Mouse (Mus musculus) embryonic facial prominence, embryonic 13.5 days (tissue): ENCODE data around the gene Ooep. TPM values are rescaled to one million over a fixed set of nuclear protein-coding genes. Genes with fewer than 3 reads are reported as not detected.
"Not testable (repeated sequence)": the region's sequence is repeated elsewhere in the genome, so short reads cannot be mapped to it uniquely, and the experiment has no call there.

Experiments used
- ATAC-seq: fragments of 200-750 bp; cut with Nextera tagmentation; 2 replicates; pipeline ENCODE4 v1.8.0; 2017; ENCODE audit warnings: low read depth; ENCODE audit not compliant: insufficient number of reproducible peaks, insufficient read depth, low FRiP score, low TSS enrichment
- H3K27ac ChIP-seq: fragments of 300-500 bp; sonication (generic); 2 replicates; pipeline ENCODE4 v1.5.1; 2015; ENCODE audit warnings: moderate library complexity, mild to moderate bottlenecking, inconsistent platforms
- H3K27me3 ChIP-seq: fragments of 300-500 bp; sonication (generic); 2 replicates; pipeline ENCODE4 v1.6.1; 2015; ENCODE audit warnings: mild to moderate bottlenecking, inconsistent platforms
- H3K36me3 ChIP-seq: fragments of 300-500 bp; sonication (generic); 2 replicates; pipeline ENCODE4 v1.6.1; 2015; ENCODE audit warnings: mild to moderate bottlenecking, inconsistent platforms
- H3K4me1 ChIP-seq: fragments of 300-500 bp; sonication (generic); 2 replicates; pipeline ENCODE4 v1.6.1; 2015; ENCODE audit warnings: inconsistent platforms
- H3K4me2 ChIP-seq: fragments of 300-500 bp; sonication (generic); 2 replicates; pipeline ENCODE4 v1.6.1; 2015; ENCODE audit warnings: moderate library complexity, mild to moderate bottlenecking, inconsistent platforms
- H3K4me3 ChIP-seq: fragments of 300-500 bp; sonication (generic); 2 replicates; pipeline ENCODE4 v1.5.1; 2015; ENCODE audit warnings: mild to moderate bottlenecking, inconsistent platforms
- H3K9ac ChIP-seq: fragments of 300-500 bp; sonication (generic); 2 replicates; pipeline ENCODE4 v1.6.1; 2015; ENCODE audit warnings: mild to moderate bottlenecking, inconsistent platforms
- H3K9me3 ChIP-seq: fragments of 300-500 bp; sonication (generic); 2 replicates; pipeline ENCODE4 v1.6.1; 2016; ENCODE audit warnings: inconsistent platforms
- WGBS: fragments of 180-500 bp; shearing (Covaris S2); methylation state at CpG from one replicate; pipeline ENCODE4 v1.1.7; 2015; ENCODE audit warnings: mixed read lengths; 5-methylcytosine and 5-hydroxymethylcytosine counted together
- polyA plus RNA-seq: library from polyadenylated mRNA; unstranded; fragments of >200 nt; fragmentation: Nextera tagmentation; extraction: Ambion mirVana; gene quantifications from 2 replicates; pipeline ENCODE4 v1.2.1, GENCODE M21; 2015

Gene Ooep
- polyA plus RNA-seq, 1 experiment from 2014 or later: 2.8 TPM

DNA sequence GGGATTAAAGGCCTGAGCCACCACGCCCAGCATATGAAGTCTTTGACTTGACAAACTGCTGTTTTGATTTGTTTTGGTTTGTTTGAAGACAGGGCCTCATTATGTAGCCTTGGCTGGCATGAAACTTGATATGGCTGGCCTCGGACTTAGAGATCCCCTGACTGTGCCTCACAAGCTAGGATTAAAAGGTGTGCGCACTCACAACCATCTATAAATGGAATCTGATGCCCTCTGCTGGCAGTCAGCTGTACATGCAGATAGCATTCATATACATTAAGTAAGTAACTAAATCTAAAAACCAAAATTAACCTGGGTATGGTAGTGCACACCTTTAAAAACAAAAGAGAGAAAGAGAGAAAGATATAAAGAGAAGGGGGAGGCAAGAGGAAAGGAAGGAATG, 7.4 kb upstream of the Ooep start:
- Histone ChIP-seq H3K27ac (no peak overlapping the region), H3K4me3 (no peak overlapping the region), H3K4me1 (no peaks in the 10 kb centered on the region), H3K36me3 (no peaks in the 10 kb centered on the region), H3K4me2 (no peak overlapping the region), H3K9me3 (no peaks in the 10 kb centered on the region), H3K27me3 (no peaks in the 10 kb centered on the region), H3K9ac (no peak overlapping the region)
- 42% methylated on average over 3 of the region's 3 CpGs for WGBS
- ATAC-seq: no peak

DNA sequence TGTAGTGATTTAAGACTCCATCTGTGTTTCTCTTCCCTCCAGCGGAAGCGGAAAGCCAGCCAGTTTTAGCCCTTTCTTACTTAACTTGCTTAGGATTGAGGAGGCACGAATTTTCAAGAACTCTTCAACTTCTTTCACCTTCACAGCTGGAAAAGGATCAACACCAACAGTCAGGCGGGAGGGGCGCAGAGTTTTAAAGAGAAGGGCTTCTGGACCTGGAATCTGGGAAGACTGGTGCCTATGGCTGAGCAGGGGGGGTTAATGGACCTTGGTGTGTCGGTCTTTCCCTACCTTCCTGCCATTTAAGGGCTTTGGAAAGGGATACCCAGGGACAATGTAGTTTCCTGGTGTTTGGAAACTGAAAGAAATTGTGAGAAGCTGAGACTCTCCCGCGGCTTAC, 979 bp downstream of the Ooep start:
- no peaks in the 10 kb centered on the region for H3K36me3 ChIP-seq
- H3K27me3 ChIP-seq: peaks cover 12% of the 10 kb centered on the region
- H3K4me2 ChIP-seq: peak overlapping the region; percentile 79
- no peaks in the 10 kb centered on the region for H3K9me3 ChIP-seq
- WGBS: 33% methylated on average over 8 of the region's 8 CpGs
- H3K9ac ChIP-seq: peak overlapping the region; percentile 64; the same call in 1 of the 2 replicates
- no peak overlapping the region for H3K27ac ChIP-seq
- peaks cover 12% of the 10 kb centered on the region for H3K4me1 ChIP-seq
- no peak for ATAC-seq
- H3K4me3 ChIP-seq: peak overlapping the region; percentile 44

DNA sequence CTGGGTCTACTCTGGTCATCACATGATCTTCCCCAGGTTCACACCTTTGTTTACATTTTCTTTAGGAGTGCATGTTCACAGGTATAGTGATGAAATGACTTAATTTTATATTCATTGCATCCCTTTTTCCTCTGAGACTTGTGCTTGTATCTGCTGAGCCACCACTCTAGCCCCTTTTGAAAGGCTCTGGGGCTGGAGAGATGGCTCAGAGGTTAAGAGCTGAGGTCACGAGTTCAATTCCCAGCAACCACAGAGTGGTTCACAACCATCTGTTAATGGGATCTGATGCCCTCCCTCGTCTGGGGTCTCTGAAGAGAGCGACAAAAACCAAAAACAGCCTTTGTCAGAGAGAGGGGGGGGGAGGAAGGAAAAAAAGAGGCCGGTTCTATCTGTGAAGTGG, 3.0 kb downstream of the Ooep start:
- H3K4me1 ChIP-seq: peaks cover 12% of the 10 kb centered on the region
- H3K36me3 ChIP-seq: no peaks in the 10 kb centered on the region
- H3K9ac ChIP-seq: no peak overlapping the region
- no peak overlapping the region for H3K4me3 ChIP-seq
- no peak for ATAC-seq
- no peaks in the 10 kb centered on the region for H3K9me3 ChIP-seq
- H3K27ac ChIP-seq: no peak overlapping the region
- WGBS: 61% methylated on average over 4 of the region's 4 CpGs
- no peak overlapping the region for H3K4me2 ChIP-seq
- peaks cover 12% of the 10 kb centered on the region for H3K27me3 ChIP-seq

DNA sequence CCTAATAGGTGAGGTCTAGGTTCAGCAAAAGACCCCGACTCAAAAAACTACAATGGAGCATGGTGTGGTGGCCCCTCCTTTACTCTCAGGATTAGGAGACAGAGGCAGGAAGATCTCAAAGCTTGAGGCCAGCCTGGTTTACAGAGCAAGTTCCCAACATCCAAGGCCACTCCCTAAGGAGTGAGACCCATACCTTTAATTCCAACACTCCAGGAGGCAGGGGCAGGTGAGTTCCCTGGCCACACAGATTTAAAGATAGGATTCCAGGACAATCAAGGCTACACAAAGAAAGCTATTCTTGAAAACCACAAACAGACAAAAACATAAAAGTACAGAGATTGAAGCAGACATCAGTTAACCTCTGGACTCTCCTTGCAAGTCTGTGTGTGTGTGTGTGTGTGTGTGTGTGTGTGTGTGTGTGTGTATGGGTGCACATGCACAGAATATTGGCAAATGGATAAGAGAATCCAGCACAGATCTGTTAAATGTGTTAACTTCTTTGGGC, 3.6 kb downstream of the Ooep start:
- Histone ChIP-seq H3K27me3 (peaks cover 10% of the 10 kb centered on the region), H3K4me1 (peaks cover 12% of the 10 kb centered on the region), H3K9ac (no peak overlapping the region), H3K4me2 (no peak overlapping the region), H3K36me3 (no peaks in the 10 kb centered on the region), H3K9me3 (no peaks in the 10 kb centered on the region), H3K4me3 (no peak overlapping the region), H3K27ac (no peak overlapping the region)
- WGBS: 61% methylated on average over 1 of the region's 1 CpGs
- ATAC-seq: no peak

DNA sequence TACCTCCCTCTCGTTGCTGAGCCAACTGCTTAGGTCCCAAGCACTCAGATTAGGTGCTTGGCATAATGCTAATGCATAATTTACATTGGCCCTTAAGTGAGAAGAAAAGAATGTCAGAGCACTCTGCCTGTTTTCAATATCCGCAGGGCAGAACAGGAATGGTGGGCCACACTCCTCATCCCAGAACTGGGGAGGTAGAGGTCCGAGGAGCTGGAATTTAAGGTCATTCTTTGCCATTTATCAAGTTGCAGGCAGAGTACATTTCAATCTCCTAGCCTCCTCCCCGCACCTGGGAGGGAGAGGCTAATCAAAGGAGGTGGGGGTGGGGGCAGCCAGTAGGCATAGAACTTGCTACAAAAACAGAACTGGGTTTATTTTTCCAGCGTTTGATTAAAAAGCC, 4.1 kb downstream of the Ooep start:
- peaks cover 5% of the 10 kb centered on the region for H3K27me3 ChIP-seq
- no peak for ATAC-seq
- no peaks in the 10 kb centered on the region for H3K9me3 ChIP-seq
- H3K27ac ChIP-seq: no peak overlapping the region
- no peak overlapping the region for H3K4me2 ChIP-seq
- H3K4me3 ChIP-seq: no peak overlapping the region
- peaks cover 12% of the 10 kb centered on the region for H3K4me1 ChIP-seq
- no peaks in the 10 kb centered on the region for H3K36me3 ChIP-seq
- H3K9ac ChIP-seq: no peak overlapping the region
- 52% methylated on average over 5 of the region's 5 CpGs for WGBS

DNA sequence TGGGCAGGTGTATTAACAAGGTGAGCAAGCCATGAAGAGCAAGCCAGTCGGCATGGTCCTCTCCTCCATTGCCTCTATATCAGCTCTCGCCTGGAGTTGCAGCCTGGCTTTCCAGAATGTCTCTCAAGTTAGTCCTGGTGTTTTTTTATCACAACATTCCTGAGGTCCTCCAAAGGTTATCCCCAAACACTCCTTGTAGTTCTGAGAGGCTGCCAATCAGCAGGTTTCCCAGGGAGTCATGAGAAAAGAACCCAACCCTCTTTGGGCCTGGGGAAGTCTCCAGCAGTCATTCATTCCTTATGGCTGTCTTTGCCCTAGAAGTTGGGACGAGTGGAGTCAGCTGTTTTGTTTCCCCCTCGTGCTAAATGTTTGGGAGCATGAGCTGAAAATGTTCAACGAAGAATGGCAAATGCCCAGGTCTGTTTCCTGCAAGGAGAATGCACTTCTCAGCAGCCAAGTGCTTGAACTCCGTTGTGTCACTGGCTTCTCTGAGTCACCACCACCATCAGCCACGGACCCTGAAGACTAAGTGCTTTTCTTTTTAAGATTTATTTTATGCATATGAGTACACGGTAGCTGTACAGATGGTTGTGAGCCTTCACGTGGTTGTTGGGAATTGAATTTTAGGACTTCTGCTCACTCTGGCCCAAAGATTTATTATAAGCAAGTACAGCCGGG, 5.6 kb downstream of the Ooep start:
- Histone ChIP-seq H3K27me3 (no peaks in the 10 kb centered on the region; the same call in 1 of the 2 replicates), H3K4me3 (no peak overlapping the region), H3K27ac (no peak overlapping the region), H3K9me3 (no peaks in the 10 kb centered on the region), H3K36me3 (no peaks in the 10 kb centered on the region), H3K4me2 (no peak overlapping the region), H3K4me1 (peaks cover 6% of the 10 kb centered on the region), H3K9ac (no peak overlapping the region)
- no peak for ATAC-seq
- WGBS: 83% methylated on average over 10 of the region's 10 CpGs

DNA sequence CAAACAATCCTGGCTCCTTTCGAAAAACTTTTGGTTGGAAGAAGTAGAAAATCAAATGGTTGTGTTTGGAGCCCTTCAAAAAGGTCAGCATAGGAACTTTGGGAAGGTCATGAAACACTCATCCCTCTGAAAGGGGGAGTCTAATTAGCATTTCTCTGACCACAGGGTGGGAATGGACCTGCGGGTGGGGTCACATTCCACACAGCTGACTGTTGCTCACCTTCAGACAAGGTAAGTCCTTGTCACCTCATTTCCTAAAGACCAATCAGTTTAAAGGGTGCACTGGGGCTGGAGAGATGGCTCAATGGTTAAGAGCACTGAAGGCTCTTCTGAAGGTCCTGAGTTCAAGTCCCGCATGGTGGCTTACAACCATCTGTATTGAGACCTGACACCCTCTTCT, 7.1 kb downstream of the Ooep start:
- 95% methylated on average over 3 of the region's 3 CpGs for WGBS
- no peaks in the 10 kb centered on the region for H3K4me1 ChIP-seq
- no peaks in the 10 kb centered on the region for H3K36me3 ChIP-seq
- no peak overlapping the region for H3K4me2 ChIP-seq
- H3K9me3 ChIP-seq: no peaks in the 10 kb centered on the region
- H3K27ac ChIP-seq: no peak overlapping the region
- no peak overlapping the region for H3K9ac ChIP-seq
- H3K27me3 ChIP-seq: no peaks in the 10 kb centered on the region
- no peak overlapping the region for H3K4me3 ChIP-seq
- ATAC-seq: no peak

DNA sequence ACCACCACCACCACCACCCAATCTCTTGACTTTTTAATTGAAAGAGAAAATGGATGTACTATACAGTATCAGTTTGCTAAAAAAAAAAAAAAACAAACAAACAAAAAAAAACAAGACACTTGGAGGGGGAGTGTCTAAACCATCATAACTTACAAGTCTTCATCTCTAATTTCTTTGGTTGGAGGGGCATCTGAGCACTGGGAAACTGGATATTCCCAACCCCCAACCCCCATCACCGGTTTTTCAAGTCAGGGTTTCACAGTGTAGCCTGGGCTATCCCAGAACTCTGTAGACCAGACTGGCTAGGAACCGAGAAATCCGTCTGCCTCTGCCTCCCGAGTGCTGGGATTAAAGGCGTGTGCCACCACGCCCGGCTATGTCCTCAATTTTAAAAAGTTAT, 8.7 kb downstream of the Ooep start:
- WGBS: 87% methylated on average over 7 of the region's 7 CpGs
- H3K36me3 ChIP-seq: no peaks in the 10 kb centered on the region
- no peaks in the 10 kb centered on the region for H3K27me3 ChIP-seq
- no peak for ATAC-seq
- no peak overlapping the region for H3K4me2 ChIP-seq
- no peak overlapping the region for H3K4me3 ChIP-seq
- H3K4me1 ChIP-seq: no peaks in the 10 kb centered on the region
- H3K27ac ChIP-seq: no peak overlapping the region
- H3K9me3 ChIP-seq: no peaks in the 10 kb centered on the region
- H3K9ac ChIP-seq: no peak overlapping the region

DNA sequence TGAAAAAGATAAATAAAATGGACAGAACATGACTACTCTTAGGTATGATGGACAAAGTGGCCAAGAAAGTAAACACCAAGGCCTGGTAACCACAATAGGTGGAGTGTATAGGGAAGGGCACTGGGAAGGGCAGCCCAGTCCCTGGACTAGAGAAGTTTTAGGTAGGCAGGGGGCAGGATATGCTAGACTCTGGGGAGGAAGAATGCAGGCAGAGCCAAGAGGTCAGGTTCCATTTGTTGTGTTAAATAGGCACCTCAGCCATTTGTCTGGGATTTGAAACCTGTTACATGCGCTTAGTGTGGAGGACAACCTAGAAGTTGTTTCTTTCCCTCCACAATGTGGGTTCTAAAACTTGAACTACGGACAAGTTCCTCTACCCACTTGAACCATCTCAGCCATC, 9.2 kb downstream of the Ooep start:
- no peak overlapping the region for H3K4me3 ChIP-seq

DNA sequence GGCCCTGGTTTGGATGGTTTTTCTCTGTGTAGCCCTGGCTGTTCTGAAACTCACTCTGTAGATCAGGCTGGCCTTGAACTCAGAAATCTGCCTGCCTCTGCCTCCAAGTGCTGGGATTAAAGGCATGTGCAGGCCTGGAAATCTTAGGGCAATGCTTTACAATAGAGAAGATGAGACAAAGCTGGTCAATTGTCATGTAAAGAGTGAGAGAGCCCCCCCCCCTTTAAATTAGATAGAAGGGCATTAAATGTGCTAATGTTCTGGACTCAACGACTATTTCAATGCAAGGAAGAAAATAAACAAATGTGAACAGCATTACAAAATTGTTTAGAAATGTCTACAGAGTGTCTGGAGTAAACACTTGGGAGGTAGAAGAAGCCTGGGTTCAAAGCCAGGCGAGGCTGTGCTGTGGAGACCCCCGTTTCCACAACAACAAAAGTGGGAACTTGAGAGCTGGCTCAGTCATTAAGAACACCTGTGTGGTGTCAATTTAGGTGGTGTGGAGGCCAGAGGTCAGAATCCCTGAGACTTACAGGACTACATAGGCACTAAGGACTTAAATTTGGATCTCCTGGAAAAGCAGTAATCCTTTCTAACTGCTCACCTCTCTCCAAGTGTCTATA, 9.7 kb downstream of the Ooep start:
- Histone ChIP-seq H3K36me3 (no peaks in the 10 kb centered on the region), H3K27ac (no peak overlapping the region), H3K4me3 (no peak overlapping the region), H3K4me1 (no peaks in the 10 kb centered on the region), H3K4me2 (no peak overlapping the region), H3K9ac (no peak overlapping the region), H3K27me3 (no peaks in the 10 kb centered on the region), H3K9me3 (no peaks in the 10 kb centered on the region)
- no peak for ATAC-seq
- 74% methylated on average over 3 of the region's 3 CpGs for WGBS

More for the DNA sequence above, 9.2 kb downstream of the Ooep start:
- WGBS: 93% methylated on average over 2 of the region's 2 CpGs
- Histone ChIP-seq H3K27ac (no peak overlapping the region), H3K9me3 (no peaks in the 10 kb centered on the region), H3K4me2 (no peak overlapping the region), H3K9ac (no peak overlapping the region), H3K27me3 (no peaks in the 10 kb centered on the region), H3K36me3 (no peaks in the 10 kb centered on the region), H3K4me1 (no peaks in the 10 kb centered on the region)
- ATAC-seq: no peak

DNA sequence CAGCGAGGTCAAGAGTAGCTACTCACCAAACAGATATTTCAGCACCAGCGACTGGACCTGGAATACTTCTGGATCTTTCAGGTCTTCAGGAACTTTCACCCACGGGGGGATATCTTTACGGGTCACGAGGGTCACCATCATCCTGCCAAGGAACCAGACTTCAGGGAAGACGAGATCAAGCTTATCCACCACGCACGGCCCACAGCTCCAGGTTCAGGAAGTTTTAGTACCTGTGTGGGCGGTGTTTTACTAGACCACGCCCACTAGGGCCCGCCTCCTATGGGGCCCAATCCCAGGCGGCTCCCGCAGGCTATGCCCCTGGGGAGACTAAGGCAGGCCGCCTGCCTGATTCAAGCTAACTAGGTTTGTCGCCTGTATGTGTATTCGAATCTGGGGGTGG, 10.6 kb downstream of the Ooep start, which contains the start of gene Dppa5a:
TSS of gene Dppa5a (minus strand) at position 219 of the 400 bp plus-strand sequence.
- H3K27ac ChIP-seq, ATAC-seq, H3K4me2 ChIP-seq, H3K4me3 ChIP-seq, H3K9me3 ChIP-seq, H3K27me3 ChIP-seq, H3K36me3 ChIP-seq, H3K9ac ChIP-seq, H3K4me1 ChIP-seq: not testable (repeated sequence)
- 92% methylated on average over 16 of the region's 16 CpGs for WGBS

DNA sequence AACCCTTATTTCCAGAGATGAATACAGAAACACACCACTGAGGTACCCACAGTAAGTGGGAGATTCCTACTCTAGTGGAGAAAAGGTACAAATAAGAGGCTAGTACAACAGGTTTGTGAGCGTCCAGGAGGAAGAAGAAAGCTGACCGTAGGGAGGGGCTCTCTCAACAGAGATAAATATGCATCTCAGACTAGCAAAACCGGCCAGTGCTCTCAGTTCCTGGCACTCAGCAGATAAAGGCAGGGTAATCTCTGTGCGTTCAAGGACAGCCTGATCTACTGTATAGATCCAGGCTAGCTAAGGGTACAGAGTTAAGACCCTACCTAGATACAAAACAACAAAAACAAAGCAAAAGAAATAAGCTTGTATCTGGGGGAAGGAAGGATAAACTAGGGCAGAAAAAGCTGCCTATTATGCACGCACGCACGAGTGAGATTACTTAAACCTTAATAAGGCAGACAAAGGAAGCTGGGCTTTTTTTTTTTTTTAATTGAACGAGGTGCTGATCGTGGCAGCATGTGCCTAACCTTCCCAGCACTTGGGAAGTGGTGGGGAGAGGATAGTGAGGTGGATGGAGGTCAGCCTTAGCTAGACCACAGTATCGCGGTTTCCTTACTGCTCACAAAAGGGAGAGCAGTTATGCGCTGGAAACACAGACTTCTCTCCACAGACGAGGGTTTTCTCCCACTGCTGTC, 12.5 kb downstream of the Ooep start:
- no peak for ATAC-seq
- no peaks in the 10 kb centered on the region for H3K36me3 ChIP-seq
- no peak overlapping the region for H3K9ac ChIP-seq
- no peak overlapping the region for H3K4me3 ChIP-seq
- no peaks in the 10 kb centered on the region for H3K4me1 ChIP-seq
- H3K4me2 ChIP-seq: no peak overlapping the region
- WGBS: 70% methylated on average over 13 of the region's 13 CpGs
- H3K27ac ChIP-seq: no peak overlapping the region
- H3K9me3 ChIP-seq: no peaks in the 10 kb centered on the region
- no peaks in the 10 kb centered on the region for H3K27me3 ChIP-seq
